Mouse (Mus musculus) liver, embryonic 14.5 days (tissue): Measurements from ENCODE around the gene Gm40460. TPM values are rescaled to one million over a fixed set of nuclear protein-coding genes. Genes with fewer than 3 reads are reported as not detected.
"Not testable (repeated sequence)": the region's sequence is repeated elsewhere in the genome, so short reads cannot be mapped to it uniquely, and the experiment has no call there.

Experiments used
- ATAC-seq: fragments of 200-750 bp; cut with Nextera tagmentation; 2 replicates; pipeline ENCODE4 v1.8.0; 2017; ENCODE audit warnings: moderate number of reproducible peaks, mild to moderate bottlenecking, moderate library complexity; ENCODE audit not compliant: insufficient read depth
- DNase-seq, 3 experiments: peaks; one replicate each; pipeline ENCODE4 v3.0.0-alpha.2; 2012 to 2013; ENCODE audit warnings: low read depth in 3 of 3, low spot score in 3 of 3
- H3K27ac ChIP-seq: fragments of 300-500 bp; sonication (generic); 2 replicates; pipeline ENCODE4 v1.5.1; 2014; ENCODE audit warnings: moderate library complexity, mild to moderate bottlenecking, control low read depth, inconsistent platforms
- H3K27me3 ChIP-seq: fragments of 300-500 bp; sonication (generic); 2 replicates; pipeline ENCODE4 v1.6.1; 2014; ENCODE audit warnings: mild to moderate bottlenecking, low read length, moderate library complexity; ENCODE audit not compliant: control insufficient read depth, insufficient read depth
- H3K36me3 ChIP-seq: fragments of 300-500 bp; sonication (generic); replicated peaks from 2 replicates; pipeline ENCODE4 v1.6.1; 2014; ENCODE audit warnings: low read depth; ENCODE audit not compliant: control insufficient read depth, insufficient read depth
- H3K4me1 ChIP-seq, 2 experiments: fragments of 200-500 bp in 1 of 2; fragments of 300-500 bp in 1 of 2; sonication (generic) in 1 of 2; replicated peaks; 2 replicates each; pipeline ENCODE4 v1.6.1; 2012 to 2014; ENCODE audit warnings: antibody characterized with exemption in 1 of 2, inconsistent platforms in 1 of 2, low read length in 1 of 2; ENCODE audit not compliant: control insufficient read depth in 2 of 2, insufficient read depth in 2 of 2
- H3K4me2 ChIP-seq: fragments of 300-500 bp; sonication (generic); 2 replicates; pipeline ENCODE4 v1.6.1; 2014; ENCODE audit warnings: low read depth, mild to moderate bottlenecking, control low read depth, moderate library complexity
- H3K4me3 ChIP-seq, 2 experiments: fragments of 200-500 bp in 1 of 2; fragments of 300-500 bp in 1 of 2; sonication (generic) in 1 of 2; 2 replicates each; pipeline ENCODE4 v1.5.1; 2012 to 2014; ENCODE audit warnings: low read depth in 2 of 2, low read length in 2 of 2, mild to moderate bottlenecking in 2 of 2, control low read depth in 1 of 2, inconsistent platforms in 1 of 2, moderate library complexity in 1 of 2; ENCODE audit not compliant: insufficient read depth in 1 of 2
- H3K9ac ChIP-seq: fragments of 300-500 bp; sonication (generic); replicated peaks from 2 replicates; pipeline ENCODE4 v1.6.1; 2014; ENCODE audit warnings: mild to moderate bottlenecking, control low read depth, moderate library complexity
- H3K9me3 ChIP-seq: fragments of 300-500 bp; sonication (generic); 2 replicates; pipeline ENCODE4 v1.6.1; 2016; ENCODE audit warnings: low read length, mixed read lengths; ENCODE audit not compliant: control insufficient read depth
- CTCF ChIP-seq: IDR thresholded peaks from 2 replicates; pipeline ENCODE4 v1.5.1; 2016; ENCODE audit warnings: antibody characterized with exemption, low read depth, control low read depth
- EP300 ChIP-seq: IDR thresholded peaks from 2 replicates; pipeline ENCODE4 v1.6.1; 2016; ENCODE audit warnings: antibody characterized with exemption, low read depth
- WGBS: fragments of 180-500 bp; shearing (Covaris S2); extraction: QIAGEN DNeasy Blood & Tissue Kit; methylation state at CpG from one replicate; pipeline ENCODE4 v1.1.7; 2014; ENCODE audit not compliant: insufficient replicate concordance; 5-methylcytosine and 5-hydroxymethylcytosine counted together
- polyA plus RNA-seq, 2 experiments: library from polyadenylated mRNA; depleted of rRNA in 1 of 2; stranded (reverse) in 1 of 2; unstranded in 1 of 2; fragments of >200 nt; fragmentation: Nextera tagmentation in 1 of 2; extraction: Ambion mirVana in 1 of 2; gene quantifications; 2 replicates each; pipeline versions ENCODE4 v1.2.1 to v1.2.3; 2012 to 2014

The Gm40460 gene
- polyA plus RNA-seq, 2 experiments = not detected

DNA sequence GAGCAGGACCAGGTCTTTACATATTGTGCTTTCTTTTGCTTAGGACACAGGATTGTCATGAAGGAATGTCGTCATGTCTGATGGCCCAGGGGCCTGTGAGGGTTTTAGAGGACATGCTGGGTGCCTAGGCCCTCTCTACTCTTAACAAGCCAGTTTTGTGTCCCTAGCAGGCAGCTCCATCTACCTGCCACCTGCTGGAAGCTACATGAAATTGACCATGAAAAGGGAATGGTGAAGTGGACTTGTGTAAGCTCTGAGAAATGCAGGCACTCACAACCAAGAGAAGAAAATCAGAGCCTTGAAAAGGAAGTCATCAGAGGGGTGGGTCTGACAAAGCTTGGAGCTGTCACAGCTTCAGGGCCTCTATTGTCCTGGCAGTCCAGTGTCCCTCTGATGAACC is 38.4 kb upstream of the Gm40460 start:
- 38% methylated on average over 1 of the region's 1 CpGs for WGBS
- H3K4me1 ChIP-seq, H3K36me3 ChIP-seq, H3K27ac ChIP-seq, H3K4me3 ChIP-seq, H3K4me2 ChIP-seq, H3K9ac ChIP-seq, H3K9me3 ChIP-seq, ATAC-seq, DNase-seq: not testable (repeated sequence)
- TF ChIP-seq CTCF = 0 out of 2 replicates have a peak, but pooled peaks have one; percentile 11
- peaks cover 19% of the 10 kb centered on the region for H3K27me3 ChIP-seq

- not testable (repeated sequence) for DNase-seq, H3K9me3 ChIP-seq, H3K27me3 ChIP-seq, H3K9ac ChIP-seq, H3K27ac ChIP-seq, H3K4me1 ChIP-seq, ATAC-seq, H3K36me3 ChIP-seq, H3K4me3 ChIP-seq, H3K4me2 ChIP-seq
- TF ChIP-seq CTCF = peak; percentile 75
- 0% methylated on average over 3 of the region's 3 CpGs for WGBS
These were observed 37.3 kb upstream of the Gm40460 start for GRCm38 (mm10) chr7:142278183-142278582.

DNA sequence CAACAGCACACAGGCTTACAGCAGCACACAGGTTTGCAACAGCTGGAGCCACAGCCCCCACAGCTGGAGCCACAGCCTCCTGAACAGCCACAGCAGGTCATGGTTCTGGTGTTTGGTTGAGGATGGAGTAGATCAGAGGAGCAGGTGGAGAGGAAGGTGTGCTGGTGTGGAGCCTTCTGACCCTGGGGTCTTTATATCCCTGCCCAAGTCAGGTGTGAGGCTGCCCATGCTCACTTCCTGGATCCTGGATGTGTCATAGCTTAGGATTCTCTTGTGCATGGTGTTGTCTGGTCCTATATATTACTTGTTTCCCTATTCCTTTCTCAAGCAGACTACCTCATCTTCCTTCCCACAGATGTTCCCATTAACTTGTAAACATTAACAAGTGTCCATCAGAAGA is 33.4 kb upstream of the Gm40460 start, which contains the start of gene Gm4559:
Gm4559 (minus strand) TSS at position 101 of the 400 bp plus-strand sequence.
- not testable (repeated sequence) for H3K4me2 ChIP-seq, H3K27ac ChIP-seq, H3K4me3 ChIP-seq, H3K4me1 ChIP-seq, DNase-seq, H3K9ac ChIP-seq, ATAC-seq, H3K36me3 ChIP-seq, H3K9me3 ChIP-seq, H3K27me3 ChIP-seq

DNA sequence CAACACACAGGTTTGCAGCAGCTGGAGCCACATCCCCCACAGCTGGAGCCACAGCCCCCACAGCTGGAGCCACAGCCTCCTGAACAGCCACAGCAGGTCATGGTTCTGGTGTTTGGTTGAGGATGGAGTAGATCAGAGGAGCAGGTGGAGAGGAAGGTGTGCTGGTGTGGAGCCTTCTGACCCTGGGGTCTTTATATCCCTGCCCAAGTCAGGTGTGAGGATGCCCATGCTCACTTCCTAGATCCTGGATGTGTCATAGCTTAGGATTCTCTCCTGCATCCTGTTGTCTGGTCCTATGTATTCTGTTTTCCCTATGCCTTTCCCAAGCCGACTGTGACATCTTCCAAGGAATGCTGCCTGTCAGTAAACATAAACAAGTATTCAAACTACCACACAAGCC is 17.4 kb upstream of the Gm40460 start, which contains the start of gene Gm2431:
Gm2431 (minus strand) TSS at position 101 of the 400 bp plus-strand sequence.
- H3K4me1 ChIP-seq, H3K27me3 ChIP-seq, H3K4me3 ChIP-seq, DNase-seq, H3K4me2 ChIP-seq, H3K9ac ChIP-seq, ATAC-seq, H3K27ac ChIP-seq, H3K9me3 ChIP-seq, H3K36me3 ChIP-seq: not testable (repeated sequence)
- WGBS = 10% methylated on average over 1 of the region's 1 CpGs

- no peak for DNase-seq
- no peaks in the 10 kb centered on the region for H3K36me3 ChIP-seq
- no peak overlapping the region for H3K9ac ChIP-seq
- no peak for ATAC-seq
- no peaks in the 10 kb centered on the region for H3K27me3 ChIP-seq
- no peaks in the 10 kb centered on the region for H3K4me1 ChIP-seq
- WGBS = 2% methylated on average over 2 of the region's 2 CpGs
- TF ChIP-seq CTCF (peak; percentile 60), EP300 (no peak)
- H3K27ac ChIP-seq = no peak overlapping the region
- no peak overlapping the region for H3K4me3 ChIP-seq
- H3K4me2 ChIP-seq = no peak overlapping the region
- no peaks in the 10 kb centered on the region for H3K9me3 ChIP-seq
These were observed 14.6 kb upstream of the Gm40460 start for GRCm38 (mm10) chr7:142255517-142255916.

DNA sequence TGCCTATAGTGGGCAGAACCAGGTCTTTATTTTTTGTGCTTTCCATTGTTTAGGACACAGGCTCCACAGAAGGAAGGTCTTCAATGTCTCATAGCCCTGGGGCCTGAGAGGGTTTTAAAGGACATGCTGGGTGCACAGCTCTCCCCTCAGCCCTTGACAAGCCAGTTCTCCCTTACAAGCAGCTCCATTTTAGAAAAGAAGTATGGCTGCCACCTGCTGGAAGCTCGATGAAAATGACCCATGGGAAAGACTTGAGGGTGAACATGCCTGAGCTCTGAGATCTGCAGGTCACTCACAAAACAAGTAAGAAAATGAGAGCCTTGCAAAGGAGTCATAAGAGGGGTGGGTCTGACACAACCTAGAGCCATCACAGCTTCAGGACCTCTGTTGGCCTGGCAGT is 8.9 kb upstream of the Gm40460 start:
- H3K9ac ChIP-seq = no peak overlapping the region
- no peaks in the 10 kb centered on the region for H3K4me1 ChIP-seq
- TF ChIP-seq CTCF (peak; percentile 37; the same call in 1 of the 2 replicates), EP300 (no peak)
- no peak overlapping the region for H3K4me3 ChIP-seq
- H3K9me3 ChIP-seq = no peaks in the 10 kb centered on the region
- 0% methylated on average over 1 of the region's 1 CpGs for WGBS
- H3K27me3 ChIP-seq = no peaks in the 10 kb centered on the region
- ATAC-seq = no peak
- H3K4me2 ChIP-seq = no peak overlapping the region
- no peaks in the 10 kb centered on the region for H3K36me3 ChIP-seq
- no peak for DNase-seq
- H3K27ac ChIP-seq = no peak overlapping the region
